Mouse (Mus musculus) cerebellum, adult 9-11 months (tissue): Measurements from ENCODE around the gene Gm49450.
A peak's percentile ranks its signal among the peaks of the same experiment; 100 is the strongest.
"Not testable (repeated sequence)": the region's sequence is repeated elsewhere in the genome, so short reads cannot be mapped to it uniquely, and the experiment has no call there.

Source experiments
- DNase-seq: peaks from one replicate; pipeline ENCODE4 v3.0.0; 2022

Gm49450 gene

DNA sequence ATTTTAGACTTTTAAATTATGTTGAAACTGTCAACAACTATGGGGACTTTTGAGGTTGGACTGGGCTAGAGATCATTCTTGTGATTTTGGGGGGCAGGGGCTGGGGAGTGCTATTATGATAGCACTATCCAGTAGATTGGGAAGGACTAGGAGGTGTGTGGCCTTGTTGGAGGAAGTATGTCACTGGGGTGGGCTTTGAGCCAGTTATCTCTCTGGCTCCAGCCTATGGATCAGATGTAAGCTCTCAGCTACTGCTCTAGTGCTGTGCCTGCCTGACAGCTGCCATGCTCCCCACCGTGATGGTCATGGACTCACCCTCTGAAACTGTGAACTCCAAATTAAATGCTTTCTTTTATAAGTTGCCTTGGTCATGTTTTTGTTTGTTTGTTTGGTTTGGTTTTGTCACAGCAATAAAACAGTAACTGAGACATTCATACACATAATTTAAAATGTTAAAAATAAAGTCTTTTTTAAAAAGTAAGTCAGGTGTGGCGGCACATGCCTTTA is 30.3 kb downstream of the Gm49450 start:
- no peak for DNase-seq

DNA sequence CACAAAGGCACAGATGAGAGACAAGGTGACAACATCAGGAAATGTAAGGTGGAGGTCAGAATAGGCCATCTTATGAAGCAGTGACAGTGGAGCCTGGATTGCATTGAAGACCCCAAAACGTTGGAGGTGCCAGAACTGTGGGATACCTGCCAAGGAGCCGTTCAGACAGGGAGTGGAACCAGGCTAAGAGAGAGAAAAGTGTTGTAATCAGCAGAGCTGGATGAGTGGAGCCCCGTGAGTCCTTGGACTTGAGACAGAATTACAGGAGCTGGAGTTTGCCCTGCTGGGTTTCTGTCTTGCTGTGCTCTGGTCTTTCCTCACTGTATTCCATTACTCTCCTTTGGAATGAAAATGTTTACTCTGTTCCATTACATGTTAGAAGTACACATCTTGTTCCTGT is 30.8 kb downstream of the Gm49450 start:
- DNase-seq: no peak

DNA sequence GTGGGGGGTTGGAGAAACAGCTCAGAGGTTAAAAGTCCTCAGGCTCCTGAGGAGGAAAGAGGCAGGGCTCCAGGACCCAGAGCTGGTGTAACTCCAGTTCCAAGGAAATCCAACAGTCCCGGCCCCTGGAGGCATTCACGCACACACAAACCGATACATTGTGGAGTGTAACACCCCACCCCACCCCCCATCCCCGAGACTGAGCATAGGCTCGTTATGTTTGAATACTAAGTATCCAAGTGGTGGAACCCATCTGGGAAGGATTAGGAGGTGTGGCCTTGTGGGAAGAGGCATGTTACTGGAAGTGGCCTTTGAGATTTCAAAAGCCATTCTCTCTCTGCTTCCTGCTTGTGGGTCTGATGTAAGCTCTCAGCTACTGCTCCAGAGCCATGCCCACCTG is 31.8 kb downstream of the Gm49450 start:
- DNase-seq: no peak

- DNase-seq: not testable (repeated sequence)
Observed at GRCm38 (mm10) chr15:98918499-98918895, 34.9 kb downstream of the Gm49450 start.

DNA sequence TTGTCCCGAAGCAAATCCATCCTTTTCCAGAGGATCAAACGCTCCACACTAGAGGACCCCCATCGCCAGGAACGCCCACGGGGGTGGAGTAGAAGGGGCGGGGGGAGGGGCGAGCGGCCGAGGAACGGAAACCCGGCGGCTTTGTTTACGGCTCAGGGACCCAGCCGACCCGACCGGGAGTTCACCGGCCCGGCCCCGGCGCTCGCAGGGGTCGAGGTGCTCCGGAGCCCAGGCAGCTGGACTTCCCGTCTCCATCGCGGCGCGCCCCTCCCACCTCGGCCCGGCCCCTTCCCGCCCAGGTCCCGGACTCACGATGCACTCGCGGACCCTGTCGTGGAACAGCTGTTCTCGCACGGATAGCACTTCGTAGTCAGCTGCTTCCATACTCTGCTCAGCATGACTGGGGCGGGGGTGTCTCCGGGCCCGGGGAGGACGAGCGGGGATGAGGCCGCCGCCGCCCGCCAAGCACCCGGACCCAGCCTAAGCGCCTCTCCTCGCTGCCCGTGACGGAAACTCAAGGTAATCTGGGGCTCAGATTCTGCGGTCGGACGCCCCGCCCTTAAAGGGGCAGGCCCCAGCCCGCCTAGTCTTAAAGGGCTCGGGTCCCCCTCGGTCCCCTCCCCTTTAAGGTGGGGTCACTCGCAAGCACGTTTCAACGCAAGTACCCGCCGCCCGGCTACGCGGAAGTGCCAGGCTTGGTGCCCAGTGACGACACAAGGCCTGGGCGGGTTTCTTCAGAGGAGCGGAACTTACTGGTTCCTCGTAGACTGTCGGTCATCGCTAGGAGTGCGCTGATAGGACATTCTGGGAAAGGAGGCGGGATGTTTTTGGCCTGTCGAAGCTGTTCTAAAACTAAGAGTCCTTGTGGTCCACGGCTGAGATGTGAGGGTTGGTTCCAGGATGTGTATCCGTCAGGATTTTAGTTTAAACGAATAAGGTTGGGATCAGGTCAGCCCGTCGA is 35.5 kb downstream of the Gm49450 start, which contains the start of gene Lmbr1l:
Gene Lmbr1l, minus strand, starts transcription at position 694 of the 961 bp plus-strand sequence.
- peak; percentile 99 for DNase-seq

DNA sequence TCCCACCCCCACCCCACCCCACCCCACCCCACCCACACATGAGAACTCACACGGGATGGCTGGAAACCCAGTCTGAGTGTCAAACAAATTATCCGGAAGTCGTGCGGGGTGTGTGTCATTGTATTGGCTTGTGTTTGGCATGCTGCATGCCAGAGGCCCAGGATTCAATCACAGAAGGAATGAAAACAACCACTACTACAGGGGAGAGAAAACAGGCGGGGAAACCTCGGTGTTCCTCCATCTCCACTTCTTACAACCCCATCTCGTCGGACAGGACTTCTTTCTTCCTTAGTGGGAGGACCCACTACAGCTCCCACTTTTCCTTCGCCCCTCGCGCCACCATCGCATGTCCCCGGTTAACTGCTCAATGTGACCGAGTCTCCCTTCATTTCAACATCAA is 36.3 kb downstream of the Gm49450 start:
- no peak for DNase-seq

DNA sequence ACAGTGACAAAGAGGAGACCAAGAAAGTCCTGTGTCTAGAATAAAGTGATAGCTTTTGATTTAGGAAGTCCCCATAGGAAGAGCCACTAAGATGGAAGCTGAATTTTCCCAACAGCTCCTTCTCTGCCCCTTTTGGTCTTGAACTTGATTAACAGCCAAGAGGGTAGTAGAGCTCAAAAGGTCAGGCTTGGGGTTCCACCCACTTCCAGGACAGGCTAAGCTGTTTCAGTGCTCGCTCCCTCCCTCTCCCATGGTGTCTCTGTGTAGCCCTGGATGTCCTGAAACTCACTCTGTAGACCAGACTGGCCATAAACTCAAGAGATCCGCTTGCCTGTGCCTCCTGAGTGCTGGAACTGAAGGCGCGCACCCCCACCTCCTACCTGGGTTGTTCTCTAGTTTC is 37.3 kb downstream of the Gm49450 start:
- DNase-seq: no peak

- DNase-seq: no peak
Observed at GRCm38 (mm10) chr15:98914903-98915302, 38.4 kb downstream of the Gm49450 start.

DNA sequence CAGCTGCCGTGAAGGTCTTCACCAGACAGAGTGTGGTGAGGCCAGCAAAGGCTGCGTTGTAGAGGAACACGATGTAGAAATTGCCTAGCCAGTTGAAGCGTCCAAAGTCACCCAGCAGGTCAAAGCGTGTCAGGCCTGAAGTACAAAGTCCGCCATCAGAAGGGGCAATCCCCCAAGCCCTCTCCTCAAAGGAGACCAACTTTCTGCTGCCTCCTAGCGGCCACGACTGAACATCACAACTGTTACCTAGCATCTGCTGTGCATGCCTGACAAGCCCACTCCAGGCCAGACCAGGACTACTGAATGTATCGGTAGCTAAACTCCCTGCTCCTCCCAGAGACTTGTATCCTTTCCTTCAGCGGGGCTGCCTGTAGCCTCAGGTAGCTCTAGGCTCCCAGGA is 48.7 kb downstream of the Gm49450 start:
- no peak for DNase-seq

GRCm38 (mm10) chr15:98902600-98902999 is 50.8 kb downstream of the Gm49450 start:
- DNase-seq: no peak

- DNase-seq: no peak
Observed at GRCm38 (mm10) chr15:98901530-98901929, 51.8 kb downstream of the Gm49450 start.

GRCm38 (mm10) chr15:98897928-98898800 is 55.2 kb downstream of the Gm49450 start, which contains the start of gene Dhh:
TSS of gene Dhh (minus strand) at chr15:98898540.
- DNase-seq: no peak

DNA sequence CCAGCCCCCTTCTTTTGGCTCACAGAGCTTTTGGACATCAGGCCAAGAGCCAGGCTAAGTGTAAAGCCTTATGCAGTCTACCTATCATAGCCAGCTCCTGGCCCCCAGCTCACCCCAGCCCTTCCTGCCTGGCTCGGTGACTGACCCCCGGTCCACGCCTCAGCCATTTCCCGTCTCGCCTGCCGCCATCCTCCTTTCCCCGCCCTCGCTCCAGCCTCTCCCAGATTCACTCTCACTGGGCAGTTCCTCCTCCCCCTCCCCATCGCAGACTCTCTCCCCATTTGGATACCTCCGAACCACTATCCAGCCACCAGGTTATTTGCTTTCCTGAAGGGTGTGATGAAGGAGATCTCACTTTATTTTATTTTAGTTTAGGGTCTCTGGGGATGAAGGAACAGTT is 55.9 kb downstream of the Gm49450 start:
- no peak for DNase-seq

GRCm38 (mm10) chr15:98895635-98896589 is 57.4 kb downstream of the Gm49450 start:
- no peak for DNase-seq

GRCm38 (mm10) chr15:98894746-98895634 is 58.4 kb downstream of the Gm49450 start:
- DNase-seq: no peak

- peak; percentile 46 for DNase-seq
Observed at GRCm38 (mm10) chr15:98893940-98894745, 59.2 kb downstream of the Gm49450 start, which contains the start of gene Rhebl1. TSS of gene Rhebl1 (minus strand) at chr15:98894540.

DNA sequence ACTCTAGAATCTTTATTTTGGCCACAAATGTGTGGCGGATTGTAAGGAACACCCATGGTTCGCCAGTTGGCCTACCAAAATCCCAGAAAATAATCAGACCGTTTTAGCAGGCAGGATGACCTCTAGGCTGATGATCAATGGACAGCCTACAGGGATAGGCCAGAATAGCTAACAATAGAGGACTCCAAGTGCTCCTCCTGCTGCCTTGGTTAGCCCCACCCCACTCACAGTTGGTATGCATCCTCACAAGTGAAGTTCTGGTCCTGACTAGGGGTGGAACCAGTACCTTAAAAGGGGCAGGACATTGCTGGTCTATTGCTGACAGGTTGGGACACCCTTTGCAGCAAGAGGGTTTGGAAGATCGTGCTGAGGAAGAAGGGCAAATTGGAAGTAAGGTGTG is 60.3 kb downstream of the Gm49450 start:
- DNase-seq: no peak

GRCm38 (mm10) chr15:98891907-98892606 is 61.3 kb downstream of the Gm49450 start:
- DNase-seq: peak; percentile 81

GRCm38 (mm10) chr15:98891198-98891742 is 62.1 kb downstream of the Gm49450 start:
- DNase-seq: no peak
